Mouse (Mus musculus): ENCODE data around the gene Adsl.

DNA sequence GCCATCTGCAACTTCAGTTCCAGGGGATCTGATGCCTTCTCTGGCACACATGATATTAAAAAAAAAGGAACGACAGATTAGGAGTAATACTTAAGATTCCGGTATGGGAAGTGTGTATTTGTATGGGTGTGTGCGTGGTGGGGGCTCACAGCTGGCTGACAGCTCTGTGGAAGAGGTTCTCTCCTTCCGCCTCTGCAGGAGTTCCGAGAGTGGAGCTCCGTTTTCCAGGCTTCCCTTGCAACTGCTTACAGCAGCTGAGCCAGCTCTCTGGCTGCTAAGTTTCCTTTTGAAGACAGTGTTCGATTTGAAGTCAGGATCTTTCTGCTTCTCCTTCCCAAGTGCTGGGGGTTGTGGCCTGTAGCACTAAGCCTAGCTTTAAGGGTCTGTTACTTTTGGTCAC is 1.8 kb downstream of the Adsl start:
- no peak for TF ChIP-seq CTCF (IDR thresholded peaks at IDR 0.05; ENCODE audit: control insufficient read depth, insufficient read depth, insufficient read length)
- no peak for TF ChIP-seq MAX (IDR thresholded peaks at IDR 0.05)
- TF ChIP-seq CEBPB (IDR thresholded peaks at IDR 0.05; ENCODE audit: low read depth): no peak
- TF ChIP-seq FOSL1 (IDR thresholded peaks at IDR 0.05; ENCODE audit: insufficient read depth, low read length, poor library complexity, severe bottlenecking): no peak
